Mouse (Mus musculus): ENCODE measurements around the gene Cycs. TPM values are rescaled to one million over a fixed set of nuclear protein-coding genes. Genes with fewer than 3 reads are reported as not detected.

The Cycs gene
- total RNA-seq (2023) = 25.2 TPM

GRCm38 (mm10) chr6:50566141-50566996 is at the start of gene Cycs:
Gene Cycs, minus strand, starts transcription at chr6:50566538.

DNA sequence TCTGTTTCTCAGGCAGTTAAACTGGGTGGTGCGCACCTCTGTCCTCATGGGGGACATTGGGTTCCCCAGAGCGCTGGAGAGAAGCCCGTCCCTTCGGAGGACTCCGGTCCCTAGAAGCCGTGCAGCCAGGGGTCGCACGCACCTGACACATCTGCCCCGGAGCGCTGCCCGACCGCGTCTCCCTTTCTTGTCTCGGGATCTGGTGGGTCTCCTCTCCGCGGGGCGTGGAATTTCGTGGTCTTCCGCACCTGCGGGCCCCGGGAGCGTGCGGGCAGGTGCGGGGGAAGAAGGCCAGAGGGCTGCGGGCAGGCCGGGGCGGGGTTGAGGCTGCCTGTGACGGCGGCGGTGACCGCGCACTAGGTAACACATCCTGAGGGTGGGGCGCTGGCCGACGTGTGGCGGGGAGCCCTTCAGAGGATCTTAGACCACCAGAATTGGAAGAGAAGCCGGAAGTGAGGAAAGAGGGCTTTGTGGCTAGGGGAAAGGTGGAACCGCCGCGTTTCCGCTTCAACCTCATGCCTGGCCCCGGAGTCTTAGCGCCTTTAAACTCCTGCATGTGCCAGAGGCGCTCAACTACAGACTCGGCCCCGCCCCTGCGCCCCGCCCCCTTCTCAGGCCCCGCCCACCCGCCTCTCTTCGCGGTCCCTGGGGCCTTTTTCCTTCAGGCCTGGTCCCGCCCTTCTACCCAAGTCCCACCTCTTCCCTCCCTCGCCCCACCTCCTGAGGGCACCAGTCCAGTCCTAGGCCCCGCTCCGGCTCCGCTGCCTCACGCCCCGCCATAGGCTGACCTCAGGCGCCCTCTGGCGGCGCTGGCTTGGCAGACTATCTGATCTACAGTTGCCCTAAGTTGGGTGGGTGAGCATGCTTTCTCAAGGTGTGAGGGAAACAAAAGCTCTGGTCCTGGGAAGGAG is 30.2 kb upstream of the Cycs start, which contains the start of gene 4921507P07Rik:
TSS of gene 4921507P07Rik (minus strand) at position 332 of the 911 bp plus-strand sequence.

Other genes with a start within 250 kb of the Cycs start
- 1.6 TPM for gene Osbpl3, start 110.3 kb downstream of the Cycs start, total RNA-seq (2023)
- gene 4921507P07Rik, start 30.1 kb upstream of the Cycs start, total RNA-seq (2023) = 1.3 TPM
- gene Npvf, start 87.9 kb upstream of the Cycs start, total RNA-seq (2023) = not detected

Data from CD4-positive naive resting alpha-beta T cell, adult 57 days (primary cell).